In genomic region chr10:41887080-41887821, GRCm38 (mm10) we compare ENCODE assay signal across 8 mouse cellular contexts.
A peak's percentile ranks its signal among the peaks of the same experiment; 100 is the strongest.
DNase-seq lines count a peak whose midpoint lies in the region; ATAC-seq and TF ChIP-seq lines count a peak whose summit lies in the region.

No protein-coding gene starts in this region.

- peak overlapping the region; percentile 68 for H3K4me2 ChIP-seq in forebrain, embryonic 15.5 days (replicated peaks)
- H3K4me2 ChIP-seq in neural tube, embryonic 14.5 days (ENCODE audit: low read depth, low read length) = peak overlapping the region; percentile 73

- intact Hi-C loops in heart, postnatal 25 days (cut with DNase I) = loop anchor here (2.0 to 5.0 kb wide), 2 partner anchors 55 to 76 kb away; no protein-coding TSS in a partner anchor

- peak overlapping the region; percentile 89 for H3K9ac ChIP-seq in forebrain, embryonic 15.5 days (replicated peaks)
- H3K9ac ChIP-seq in neural tube, embryonic 14.5 days (replicated peaks; ENCODE audit: low read depth, low read length) = peak overlapping the region; percentile 83

- TF ChIP-seq POLR2A in testis, adult 2 months (IDR thresholded peaks at IDR 0.05; ENCODE audit: control insufficient read depth, low read depth, low read length) = peak; percentile 85

- no peak for TF ChIP-seq CTCF in G1E (IDR thresholded peaks at IDR 0.05; ENCODE audit: low read depth, low read length)
- TF ChIP-seq CTCF in testis, adult 2 months (IDR thresholded peaks at IDR 0.05; ENCODE audit: control insufficient read depth, insufficient read depth, insufficient replicate concordance, low read depth, low read length) = 0 out of 2 replicates have a peak, but pooled peaks have one; percentile 13

- DNase-seq in G1E (ENCODE audit: low spot score) = peak; percentile 89
- DNase-seq in cerebellum, adult 11-12 months = peak; percentile 96
- peak; percentile 90 for DNase-seq in heart, postnatal 25 days (ENCODE audit: low spot score)
- peak; percentile 87 to 95 for DNase-seq in layer of hippocampus, adult 18-20 months (ENCODE audit: low spot score in 2 of 2)
- peak; percentile 91 to 96 for DNase-seq in lung, adult 18-20 months

- peaks cover 7% of the 10 kb centered on the region for H3K36me3 ChIP-seq in G1E (replicated peaks)
- H3K36me3 ChIP-seq in forebrain, embryonic 15.5 days = no peaks in the 10 kb centered on the region
- H3K36me3 ChIP-seq in neural tube, embryonic 14.5 days (ENCODE audit: control insufficient read depth, insufficient read depth, low read length) = no peaks in the 10 kb centered on the region
- H3K36me3 ChIP-seq in testis, adult 2 months (ENCODE audit: control insufficient read depth, insufficient read depth, low read length) = no peaks in the 10 kb centered on the region

- H3K9me3 ChIP-seq in G1E (replicated peaks) = no peaks in the 10 kb centered on the region
- no peaks in the 10 kb centered on the region for H3K9me3 ChIP-seq in forebrain, embryonic 15.5 days
- H3K9me3 ChIP-seq in neural tube, embryonic 14.5 days (ENCODE audit: control insufficient read depth, low read length) = no peaks in the 10 kb centered on the region

- WGBS in forebrain, embryonic 15.5 days = under 1% methylated on average over 62 of the region's 65 CpGs
- under 1% methylated on average over 64 of the region's 65 CpGs for WGBS in neural tube, embryonic 14.5 days

- H3K4me1 ChIP-seq in G1E (ENCODE audit: insufficient read depth, low read depth, low read length) = peaks cover 44% of the 10 kb centered on the region
- peaks cover 30% of the 10 kb centered on the region for H3K4me1 ChIP-seq in forebrain, embryonic 15.5 days
- peaks cover 9% of the 10 kb centered on the region; the same call in 1 of the 2 replicates for H3K4me1 ChIP-seq in neural tube, embryonic 14.5 days (ENCODE audit: control insufficient read depth, insufficient read depth, low read length)
- peaks cover 5% of the 10 kb centered on the region for H3K4me1 ChIP-seq in testis, adult 2 months (ENCODE audit: control insufficient read depth, insufficient read depth, low read length)

- H3K27me3 ChIP-seq in G1E (ENCODE audit: insufficient read depth, low read length) = no peaks in the 10 kb centered on the region
- H3K27me3 ChIP-seq in forebrain, embryonic 15.5 days = no peaks in the 10 kb centered on the region
- H3K27me3 ChIP-seq in neural tube, embryonic 14.5 days (ENCODE audit: control insufficient read depth, insufficient read depth, low read length) = no peaks in the 10 kb centered on the region
- no peaks in the 10 kb centered on the region for H3K27me3 ChIP-seq in testis, adult 2 months (ENCODE audit: control insufficient read depth, insufficient read depth, low read length)

- peak overlapping the region; percentile 95 for H3K27ac ChIP-seq in forebrain, embryonic 15.5 days (replicated peaks)
- H3K27ac ChIP-seq in neural tube, embryonic 14.5 days (ENCODE audit: low read depth, low read length) = peak overlapping the region; percentile 95
- peak overlapping the region; percentile 86 for H3K27ac ChIP-seq in testis, adult 2 months (ENCODE audit: control insufficient read depth, insufficient read depth, low read depth, low read length)

- peak; percentile 74 for ATAC-seq in G1E (ENCODE audit: extremely low read depth, insufficient number of reproducible peaks, low FRiP score, poor library complexity, severe bottlenecking)
- ATAC-seq in forebrain, embryonic 15.5 days (replicated peaks) = peak; percentile 98
- peak; percentile 97 for ATAC-seq in neural tube, embryonic 14.5 days (ENCODE audit: low read depth)

- H3K4me3 ChIP-seq in G1E (ENCODE audit: low read depth, low read length) = peak overlapping the region; percentile 85
- H3K4me3 ChIP-seq in forebrain, embryonic 15.5 days = peak overlapping the region; percentile 73
- peak overlapping the region; percentile 80 for H3K4me3 ChIP-seq in neural tube, embryonic 14.5 days (ENCODE audit: low read depth, low read length)
- H3K4me3 ChIP-seq in testis, adult 2 months (ENCODE audit: control insufficient read depth, low read depth, low read length) = peak overlapping the region; percentile 85

Comparison
In these comparisons a context has a peak if more than half of its experiments do, and no peak if none do; other contexts are left out.
1. Peak in every context shown above with its lines: DNase-seq, ATAC-seq, H3K4me3 ChIP-seq and H3K27ac ChIP-seq.